Mouse (Mus musculus) heart, postnatal 0 days (tissue): Measurements from ENCODE around the gene Zkscan7.

ENCODE experiments used
- CTCF ChIP-seq: IDR thresholded peaks from 2 replicates; pipeline ENCODE4 v1.5.1; 2016; ENCODE audit warnings: antibody characterized with exemption, control low read depth, low read depth
- EP300 ChIP-seq: IDR thresholded peaks from 2 replicates; pipeline ENCODE4 v1.6.1; 2016; ENCODE audit warnings: antibody characterized with exemption, low read depth

GRCm38 (mm10) chr9:122922436-122922835 is 37.0 kb downstream of the Zkscan7 start:
- TF ChIP-seq CTCF (no peak), EP300 (no peak)
